Mouse (Mus musculus): ENCODE data around the gene Aup1. TPM values are rescaled to one million over a fixed set of nuclear protein-coding genes. Genes with fewer than 3 reads are reported as not detected.

The Aup1 gene
- polyA plus RNA-seq, 1 experiment = 339 TPM

DNA sequence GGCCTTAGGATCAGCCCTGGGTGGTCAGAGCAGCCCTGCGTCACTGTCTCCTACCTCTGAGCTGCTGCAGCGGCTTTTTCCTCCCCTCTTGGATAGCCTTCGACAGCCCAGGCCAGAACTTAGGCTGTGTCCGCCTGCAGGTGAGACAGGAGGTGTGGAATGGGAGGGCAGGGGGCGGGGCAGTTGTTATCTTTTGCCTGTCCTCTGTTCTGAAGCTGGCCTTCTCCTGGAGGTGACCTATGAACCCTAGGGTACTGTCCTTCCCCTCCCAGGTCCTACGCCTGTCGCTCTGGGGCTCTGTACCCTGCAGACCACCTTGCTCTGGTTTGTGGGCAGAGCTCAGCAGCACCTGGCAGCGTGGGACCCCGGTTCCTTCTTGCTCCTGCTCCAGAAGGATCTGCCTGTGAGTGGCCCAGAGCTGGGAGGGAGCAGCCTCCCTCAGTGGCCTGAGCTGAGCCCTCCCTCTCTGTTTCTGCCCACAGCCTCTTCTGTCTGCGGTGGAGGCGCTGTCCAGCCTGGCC is 48.9 kb downstream of the Aup1 start:
- Histone ChIP-seq H3K4me3 (replicated peaks) (peak overlapping the region; percentile 79), H3K9me3 (ENCODE audit: control insufficient read depth, low read length) (no peaks in the 10 kb centered on the region), H3K27me3 (ENCODE audit: control insufficient read depth) (peaks cover 16% of the 10 kb centered on the region), H3K36me3 (ENCODE audit: control insufficient read depth) (peaks cover 47% of the 10 kb centered on the region), H3K4me1 (ENCODE audit: control insufficient read depth) (peaks cover 42% of the 10 kb centered on the region)
- TF ChIP-seq GATA1 (IDR thresholded peaks at IDR 0.05; ENCODE audit: low read length) = no peak
- no peak for TF ChIP-seq TAL1 (IDR thresholded peaks at IDR 0.05; ENCODE audit: low read length)

DNA sequence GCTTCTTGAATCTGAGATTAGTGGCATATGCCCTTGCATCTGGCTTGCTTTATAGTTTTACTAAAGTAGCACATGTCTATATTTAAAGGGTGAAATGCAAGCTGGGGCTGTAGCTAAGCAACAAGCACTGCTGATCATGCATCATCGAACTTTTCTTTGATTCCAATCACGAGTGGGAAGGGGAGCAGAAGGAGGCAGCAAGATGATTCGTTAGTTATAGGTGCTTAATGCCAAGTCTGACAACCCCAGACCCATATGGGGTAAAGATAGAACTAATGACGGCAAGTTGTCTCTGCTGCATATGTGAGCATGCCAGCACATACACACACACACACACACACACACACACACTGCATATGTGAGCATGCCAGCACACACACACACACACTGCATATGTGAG is 49.8 kb downstream of the Aup1 start:
- no peak overlapping the region for H3K4me3 ChIP-seq (replicated peaks)
- peaks cover 48% of the 10 kb centered on the region for H3K4me1 ChIP-seq (ENCODE audit: control insufficient read depth)
- H3K36me3 ChIP-seq (ENCODE audit: control insufficient read depth) = peaks cover 48% of the 10 kb centered on the region
- TF ChIP-seq GATA1 (IDR thresholded peaks at IDR 0.05; ENCODE audit: low read length) (no peak), TAL1 (IDR thresholded peaks at IDR 0.05; ENCODE audit: low read length) (no peak)
- H3K9me3 ChIP-seq (ENCODE audit: control insufficient read depth, low read length) = no peaks in the 10 kb centered on the region
- H3K27me3 ChIP-seq (ENCODE audit: control insufficient read depth) = peaks cover 6% of the 10 kb centered on the region

Other genes with a start within 250 kb of the Aup1 start
- not detected in 2 replicates for gene Sema4f, start 114.8 kb upstream of the Aup1 start, polyA plus RNA-seq (2012)
- gene M1ap, start 107.6 kb upstream of the Aup1 start, polyA plus RNA-seq (2012) = 8.2 and 8.8 TPM in 2 replicates
- gene Dok1, start 21.1 kb upstream of the Aup1 start, polyA plus RNA-seq (2012) = 27.8 and 28.7 TPM in 2 replicates
- 0.01 and 0.02 TPM in 2 replicates for gene Loxl3, start 20.3 kb upstream of the Aup1 start, polyA plus RNA-seq (2012)
- gene Htra2, start 752 bp downstream of the Aup1 start, polyA plus RNA-seq (2012) = 6.2 and 6.6 TPM in 2 replicates
- gene Dqx1, start 3.3 kb downstream of the Aup1 start, polyA plus RNA-seq (2012) = 0.14 and 0.18 TPM in 2 replicates
- gene Tlx2, start 15.8 kb downstream of the Aup1 start, polyA plus RNA-seq (2012) = not detected in 2 replicates
- 1.5 and 2.2 TPM in 2 replicates for gene Pcgf1, start 23.3 kb downstream of the Aup1 start, polyA plus RNA-seq (2012)
- gene Lbx2, start 31.8 kb downstream of the Aup1 start, polyA plus RNA-seq (2012) = 0.05 TPM in 1 of 2 replicates, not detected in the other
- 0.18 and 0.43 TPM in 2 replicates for gene Ccdc142, start 47.1 kb downstream of the Aup1 start, polyA plus RNA-seq (2012)
- 0.18 and 0.27 TPM in 2 replicates for gene Gm42688, start 47.1 kb downstream of the Aup1 start, polyA plus RNA-seq (2012)
- gene Mrpl53, start 54.5 kb downstream of the Aup1 start, polyA plus RNA-seq (2012) = 12.3 and 12.8 TPM in 2 replicates
- gene Mogs, start 61.0 kb downstream of the Aup1 start, polyA plus RNA-seq (2012) = 3.9 and 4.2 TPM in 2 replicates
- 16.2 and 18.3 TPM in 2 replicates for gene Wbp1, start 67.0 kb downstream of the Aup1 start, polyA plus RNA-seq (2012)
- 26.4 TPM in 2 replicates for gene Ino80b, start 70.9 kb downstream of the Aup1 start, polyA plus RNA-seq (2012)
- 0.26 and 0.39 TPM in 2 replicates for gene Rtkn, start 80.9 kb downstream of the Aup1 start, polyA plus RNA-seq (2012)
- gene Wdr54, start 101.9 kb downstream of the Aup1 start, polyA plus RNA-seq (2012) = 0.01 and 0.02 TPM in 2 replicates
- gene 1700003E16Rik, start 101.9 kb downstream of the Aup1 start, polyA plus RNA-seq (2012) = not detected in 2 replicates
- 27.2 and 36.9 TPM in 2 replicates for gene Dctn1, start 111.4 kb downstream of the Aup1 start, polyA plus RNA-seq (2012)
- 1.8 and 2.3 TPM in 2 replicates for gene Slc4a5, start 165.3 kb downstream of the Aup1 start, polyA plus RNA-seq (2012)

All from erythroblast, embryonic 14.5 days (primary cell).